Comparison of ENCODE assay signal across 17 mouse cellular contexts in genomic region chr9:28273816-28274215, GRCm38 (mm10).
"Had no signal": no experiment of that assay in that cellular context is flagged by ENCODE, and none has a peak within 500 bp of the region (broad histone marks: within the 10 kb centered on the region; RNA-seq: fewer than 3 reads in every experiment).

No protein-coding gene starts in this region.

- H3K4me3 ChIP-seq: kidney, embryonic 15.5 days; left cerebral cortex, adult 2 months; limb, embryonic 12.5 days; liver, embryonic 12.5 days; liver, embryonic 15.5 days; lung, embryonic 15.5 days; megakaryocyte, embryonic 14.5 days; midbrain, embryonic 10.5 days; midbrain, embryonic 13.5 days had no signal

- H3K36me3 ChIP-seq: kidney, embryonic 15.5 days; limb, embryonic 12.5 days; liver, embryonic 12.5 days; liver, embryonic 15.5 days; lung, embryonic 15.5 days; midbrain, embryonic 10.5 days; midbrain, embryonic 13.5 days had no signal

- H3K27me3 ChIP-seq: kidney, embryonic 15.5 days; limb, embryonic 12.5 days; liver, embryonic 12.5 days; liver, embryonic 15.5 days; lung, embryonic 15.5 days; megakaryocyte, embryonic 14.5 days; midbrain, embryonic 13.5 days had no signal

- H3K9ac ChIP-seq: kidney, embryonic 15.5 days; limb, embryonic 12.5 days; liver, embryonic 12.5 days; liver, embryonic 15.5 days; lung, embryonic 15.5 days; midbrain, embryonic 13.5 days had no signal

- DNase-seq: kidney, adult 11 months; kidney, adult 8-10 months; kidney, postnatal 10 days; kidney, postnatal 36 days; layer of hippocampus, postnatal 36 days; liver; thymus, adult 18-20 months; thymus, postnatal 36 days had no signal

- H3K4me2 ChIP-seq: kidney, embryonic 15.5 days; limb, embryonic 12.5 days; liver, embryonic 12.5 days; liver, embryonic 15.5 days; lung, embryonic 15.5 days; midbrain, embryonic 13.5 days had no signal

- ATAC-seq: liver, embryonic 12.5 days; midbrain, embryonic 13.5 days had no signal

- H3K27ac ChIP-seq: kidney, embryonic 15.5 days; left cerebral cortex, adult 2 months; limb, embryonic 12.5 days; liver, embryonic 12.5 days; liver, embryonic 15.5 days; lung, embryonic 15.5 days; midbrain, embryonic 10.5 days; midbrain, embryonic 13.5 days had no signal

- H3K4me1 ChIP-seq: kidney, embryonic 15.5 days; limb, embryonic 12.5 days; liver, embryonic 12.5 days; liver, embryonic 15.5 days; lung, embryonic 15.5 days; megakaryocyte, embryonic 14.5 days; midbrain, embryonic 10.5 days; midbrain, embryonic 13.5 days had no signal

- H3K9me3 ChIP-seq: kidney, embryonic 15.5 days; limb, embryonic 12.5 days; liver, embryonic 12.5 days; liver, embryonic 15.5 days; lung, embryonic 15.5 days; megakaryocyte, embryonic 14.5 days; midbrain, embryonic 10.5 days; midbrain, embryonic 13.5 days had no signal
